ENCODE assay signal across 25 mouse cellular contexts in genomic region chr17:7619641-7620040, GRCm38 (mm10).
A peak's percentile ranks its signal among the peaks of the same experiment; 100 is the strongest.
DNase-seq lines count a peak whose midpoint lies in the region; ATAC-seq and TF ChIP-seq lines count a peak whose summit lies in the region.
"Had no signal": no experiment of that assay in that cellular context is flagged by ENCODE, and none has a peak within 500 bp of the region (broad histone marks: within the 10 kb centered on the region; RNA-seq: fewer than 3 reads in every experiment).

No protein-coding gene starts in this region.

- H3K4me3 ChIP-seq in heart, embryonic 12.5 days: no peak overlapping the region
- H3K4me3 ChIP-seq in embryonic fibroblast, embryonic 13.5 days (ENCODE audit: insufficient read depth, low read length): no peak overlapping the region
- H3K4me3 ChIP-seq: embryonic facial prominence, embryonic 15.5 days; forebrain, embryonic 13.5 days; hindbrain, embryonic 13.5 days; limb, embryonic 12.5 days; liver, embryonic 13.5 days had no signal

- H3K9ac ChIP-seq in heart, embryonic 12.5 days: no peak overlapping the region
- H3K9ac ChIP-seq: embryonic facial prominence, embryonic 15.5 days; forebrain, embryonic 13.5 days; hindbrain, embryonic 13.5 days; limb, embryonic 12.5 days; liver, embryonic 13.5 days had no signal

- peak; percentile 89 for DNase-seq in heart, adult 11 months
- DNase-seq in lung, postnatal 10 days: peak; percentile 22
- no peak for DNase-seq in lung, postnatal 4 days
- peak; percentile 53 for DNase-seq in gastrocnemius, postnatal 14 days
- DNase-seq in cerebellum, adult 9-11 months: no peak
- DNase-seq in kidney, adult 8-10 months: no peak
- DNase-seq: adrenal gland, postnatal 14 days; cerebellum, adult 11-12 months; cerebellum, postnatal 10 days; kidney, postnatal 14 days; liver, embryonic 13.5 days; lung, adult 18-20 months; lung, postnatal 14 days; right cerebral cortex, adult 18-20 months; thymus, postnatal 4 days had no signal

- H3K27me3 ChIP-seq in heart, embryonic 12.5 days (replicated peaks): no peaks in the 10 kb centered on the region
- H3K27me3 ChIP-seq: embryonic facial prominence, embryonic 15.5 days; forebrain, embryonic 13.5 days; hindbrain, embryonic 13.5 days; limb, embryonic 12.5 days; liver, embryonic 13.5 days; Patski had no signal

- H3K4me2 ChIP-seq in heart, embryonic 12.5 days: no peak overlapping the region
- H3K4me2 ChIP-seq: embryonic facial prominence, embryonic 15.5 days; forebrain, embryonic 13.5 days; hindbrain, embryonic 13.5 days; limb, embryonic 12.5 days; liver, embryonic 13.5 days; midbrain, embryonic 11.5 days had no signal

- no peaks in the 10 kb centered on the region for H3K36me3 ChIP-seq in heart, embryonic 12.5 days
- H3K36me3 ChIP-seq: embryonic facial prominence, embryonic 15.5 days; hindbrain, embryonic 13.5 days; limb, embryonic 12.5 days; liver, embryonic 13.5 days had no signal

- WGBS in heart, embryonic 12.5 days: 68% methylated on average over 5 of the region's 5 CpGs

- no peak for TF ChIP-seq CTCF in embryonic fibroblast, embryonic 13.5 days (IDR thresholded peaks at IDR 0.05; ENCODE audit: borderline replicate concordance, insufficient read depth, low read length)

- H3K27ac ChIP-seq in heart, embryonic 12.5 days (ENCODE audit: poor library complexity, severe bottlenecking): no peak overlapping the region
- peak overlapping the region; percentile 95; the same call in 1 of the 2 replicates for H3K27ac ChIP-seq in embryonic fibroblast, embryonic 13.5 days (ENCODE audit: insufficient read depth, low read length)
- H3K27ac ChIP-seq: embryonic facial prominence, embryonic 15.5 days; forebrain, embryonic 13.5 days; hindbrain, embryonic 13.5 days; limb, embryonic 12.5 days; liver, embryonic 13.5 days had no signal

- no peak for ATAC-seq in heart, embryonic 12.5 days (ENCODE audit: insufficient number of reproducible peaks, low FRiP score)
- ATAC-seq: forebrain, embryonic 13.5 days; intestine, postnatal 0 days; midbrain, embryonic 16.5 days; Patski had no signal

- TF ChIP-seq POLR2A in embryonic fibroblast, embryonic 13.5 days (IDR thresholded peaks at IDR 0.05; ENCODE audit: low read depth, low read length): no peak

- H3K4me1 ChIP-seq in heart, embryonic 12.5 days (replicated peaks): no peaks in the 10 kb centered on the region
- H3K4me1 ChIP-seq in embryonic fibroblast, embryonic 13.5 days (ENCODE audit: control insufficient read depth, insufficient read depth, low read length): peaks cover 8% of the 10 kb centered on the region
- H3K4me1 ChIP-seq: embryonic facial prominence, embryonic 15.5 days; forebrain, embryonic 13.5 days; hindbrain, embryonic 13.5 days; limb, embryonic 12.5 days; liver, embryonic 13.5 days had no signal

- intact Hi-C loops in gastrocnemius, postnatal 14 days (cut with DNase I; ENCODE audit: low total_unique reads): no loop called here

- H3K9me3 ChIP-seq in heart, embryonic 12.5 days (replicated peaks): 0 out of 2 replicates have a peak, but pooled peaks cover 7% of the 10 kb centered on the region
- H3K9me3 ChIP-seq: embryonic facial prominence, embryonic 15.5 days; forebrain, embryonic 13.5 days; hindbrain, embryonic 13.5 days; limb, embryonic 12.5 days; liver, embryonic 13.5 days had no signal

Comparison
In these comparisons a context has a peak if more than half of its experiments do, and no peak if none do; other contexts are left out.
1. DNase-seq: peak in heart, adult 11 months (single experiment), lung, postnatal 10 days (single experiment) and gastrocnemius, postnatal 14 days (single experiment); none in lung, postnatal 4 days (0 of 2), cerebellum, adult 9-11 months (single experiment) and kidney, adult 8-10 months (0 of 2).